Mouse (Mus musculus): ENCODE measurements around the gene Dguok. TPM values are rescaled to one million over a fixed set of nuclear protein-coding genes. Genes with fewer than 3 reads are reported as not detected.

Dguok gene
- total RNA-seq, 2 experiments from 2014 or later = 23.3 to 25.3 TPM

GRCm38 (mm10) chr6:83439781-83440180 is 67.0 kb downstream of the Dguok start:
- intact Hi-C loops (cut with DNase I) = loop anchor here (1.0 to 2.0 kb wide), 3 partner anchors 27 to 69 kb away; partner anchors contain the start of gene Dguok
- peak; percentile 41 to 66 for DNase-seq (ENCODE audit: low spot score in 2 of 2)

- intact Hi-C loops (cut with DNase I) = no loop called here
- peak; percentile 40 to 78 for DNase-seq (ENCODE audit: low spot score in 2 of 2)
Observed at GRCm38 (mm10) chr6:83439119-83439767, 67.5 kb downstream of the Dguok start.

- peak; percentile 40 to 66 for DNase-seq (ENCODE audit: low spot score in 2 of 2)
- intact Hi-C loops (cut with DNase I) = no loop called here
Observed at GRCm38 (mm10) chr6:83438584-83438983, 68.2 kb downstream of the Dguok start.

GRCm38 (mm10) chr6:83437802-83438201 is 69.0 kb downstream of the Dguok start:
- intact Hi-C loops (cut with DNase I) = no loop called here
- DNase-seq (ENCODE audit: low spot score in 2 of 2) = no peak

GRCm38 (mm10) chr6:83437225-83437624 is 69.5 kb downstream of the Dguok start:
- no peak for DNase-seq (ENCODE audit: low spot score in 2 of 2)
- intact Hi-C loops (cut with DNase I) = no loop called here

GRCm38 (mm10) chr6:83436547-83436946 is 70.2 kb downstream of the Dguok start:
- intact Hi-C loops (cut with DNase I) = no loop called here
- DNase-seq (ENCODE audit: low spot score in 2 of 2) = no peak

- intact Hi-C loops (cut with DNase I) = no loop called here
- no peak for DNase-seq (ENCODE audit: low spot score in 2 of 2)
Observed at GRCm38 (mm10) chr6:83435174-83435573, 71.6 kb downstream of the Dguok start.

- DNase-seq (ENCODE audit: low spot score in 2 of 2) = no peak
Observed at GRCm38 (mm10) chr6:83433546-83433945, 73.2 kb downstream of the Dguok start.

GRCm38 (mm10) chr6:83432966-83433365 is 73.8 kb downstream of the Dguok start:
- no peak for DNase-seq (ENCODE audit: low spot score in 2 of 2)
- intact Hi-C loops (cut with DNase I) = no loop called here

More at GRCm38 (mm10) chr6:83433546-83433945, 73.2 kb downstream of the Dguok start:
- intact Hi-C loops (cut with DNase I) = no loop called here

Other genes with a start within 250 kb of the Dguok start
- gene Mthfd2, start 181.1 kb downstream of the Dguok start, total RNA-seq (2021) = 1 to 10 TPM; 5.0 to 6.3 TPM
- gene Mob1a, start 181.0 kb downstream of the Dguok start, total RNA-seq (2021) = 10 to 100 TPM; 20.0 to 20.2 TPM
- 10 to 100 TPM; 52.3 to 56.5 TPM for gene Bola3, start 157.8 kb downstream of the Dguok start, total RNA-seq (2021)
- gene Tet3, start 47.9 kb downstream of the Dguok start, total RNA-seq (2021) = 10 to 100 TPM; 86.4 to 87.3 TPM
- not detected for gene Actg2, start 29.3 kb upstream of the Dguok start, total RNA-seq (2021)
- gene Stambp, start 65.8 kb upstream of the Dguok start, total RNA-seq (2021) = 10 to 100 TPM; 31.1 to 31.6 TPM
- not detected for gene Clec4f, start 149.2 kb upstream of the Dguok start, total RNA-seq (2021)
- not detected for gene Cd207, start 170.9 kb upstream of the Dguok start, total RNA-seq (2021)
- not detected for gene Vax2, start 204.3 kb upstream of the Dguok start, total RNA-seq (2021)
- gene Atp6v1b1, start 236.0 kb upstream of the Dguok start, total RNA-seq (2021) = not detected

Measured in left cerebral cortex, postnatal 25 days (tissue).